Mouse (Mus musculus) lung, postnatal 0 days (tissue): ENCODE data around the gene Elk3.

ENCODE experiments used
- CTCF ChIP-seq: IDR thresholded peaks from 2 replicates; pipeline ENCODE4 v1.5.1; 2016; ENCODE audit warnings: antibody characterized with exemption, mild to moderate bottlenecking
- EP300 ChIP-seq: IDR thresholded peaks from 2 replicates; pipeline ENCODE4 v1.6.1; 2016; ENCODE audit warnings: antibody characterized with exemption, mild to moderate bottlenecking, control low read depth

DNA sequence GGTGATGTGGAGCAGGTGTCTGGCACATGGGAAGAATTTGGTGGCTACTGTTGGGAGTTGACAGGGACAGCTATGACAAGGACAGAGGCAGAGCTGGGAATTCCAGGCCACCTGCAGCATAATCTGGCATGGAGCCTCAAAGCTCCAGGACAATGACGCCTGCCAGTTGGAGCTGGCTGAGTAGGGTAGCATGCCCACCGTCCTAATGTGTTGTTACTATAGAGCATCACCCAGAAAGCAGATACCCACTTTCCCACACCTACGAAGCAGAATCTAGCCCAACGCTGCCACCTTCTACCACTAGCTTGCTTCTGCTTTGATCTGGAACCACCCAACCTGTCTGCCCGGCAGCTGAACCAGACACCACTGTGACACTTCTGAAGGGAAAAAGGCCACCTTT lies 46.9 kb downstream of the Elk3 start:
- no peak for TF ChIP-seq EP300
- TF ChIP-seq CTCF: no peak
